Mouse (Mus musculus) gastrocnemius, adult 2 months (tissue): Measurements from ENCODE around the gene Axin2. TPM values are rescaled to one million over a fixed set of nuclear protein-coding genes. Genes with fewer than 3 reads are reported as not detected.

Source experiments
- DNase-seq: peaks from one replicate; pipeline ENCODE4 v3.0.0; 2022
- H3K27ac ChIP-seq: fragments of 200-600 bp; 2 replicates; pipeline ENCODE4 v1.8.1; 2022; ENCODE audit warnings: mild to moderate bottlenecking
- H3K4me3 ChIP-seq: fragments of 200-600 bp; 2 replicates; pipeline ENCODE4 v1.8.1; 2022; ENCODE audit warnings: mild to moderate bottlenecking, moderate library complexity
- CTCF ChIP-seq: fragments of 200-600 bp; IDR thresholded peaks from 2 replicates; pipeline ENCODE4 v1.8.1; 2022; ENCODE audit warnings: antibody characterized with exemption, mild to moderate bottlenecking, moderate library complexity
- intact Hi-C: fragments of 180-260 bp; cut with DNase I; formaldehyde crosslinking; loops from one replicate; pipeline ENCODE4 v1.15.1; 2025
- total RNA-seq, 2 experiments: library from RNA; stranded (reverse); gene quantifications; 2 replicates each; pipeline ENCODE4 v1.2.3; 2021

Gene Axin2
- total RNA-seq, 2 experiments from 2014 or later = 8.5 to 9.3 TPM

DNA sequence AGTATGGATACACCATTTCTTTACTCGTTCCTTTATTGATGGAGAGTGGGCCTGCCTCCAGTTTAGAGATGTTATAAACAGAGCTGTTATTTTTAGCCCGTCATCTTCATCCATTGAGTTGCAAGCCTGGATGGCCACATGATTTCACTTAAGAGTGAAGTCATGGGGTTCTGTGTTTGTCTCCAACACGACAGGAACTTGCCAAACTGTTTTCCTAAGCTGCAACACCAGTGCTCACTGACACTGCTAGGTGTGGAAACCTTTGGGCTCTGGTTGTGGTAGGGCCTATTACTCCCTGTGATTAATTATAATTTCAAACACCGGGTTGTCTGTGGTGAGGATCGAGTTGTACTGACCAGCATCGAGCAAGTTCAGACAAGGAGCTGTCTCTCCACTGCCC, 45.6 kb downstream of the Axin2 start:
- intact Hi-C loops = no loop called here
- DNase-seq = no peak
- TF ChIP-seq CTCF = no peak
- H3K4me3 ChIP-seq = no peak overlapping the region
- H3K27ac ChIP-seq = no peak overlapping the region

GRCm38 (mm10) chr11:108973459-108973858, 53.3 kb downstream of the Axin2 start:
- no peak for DNase-seq
- Histone ChIP-seq H3K27ac (no peak overlapping the region), H3K4me3 (no peak overlapping the region)
- no peak for TF ChIP-seq CTCF
- intact Hi-C loops = no loop called here

DNA sequence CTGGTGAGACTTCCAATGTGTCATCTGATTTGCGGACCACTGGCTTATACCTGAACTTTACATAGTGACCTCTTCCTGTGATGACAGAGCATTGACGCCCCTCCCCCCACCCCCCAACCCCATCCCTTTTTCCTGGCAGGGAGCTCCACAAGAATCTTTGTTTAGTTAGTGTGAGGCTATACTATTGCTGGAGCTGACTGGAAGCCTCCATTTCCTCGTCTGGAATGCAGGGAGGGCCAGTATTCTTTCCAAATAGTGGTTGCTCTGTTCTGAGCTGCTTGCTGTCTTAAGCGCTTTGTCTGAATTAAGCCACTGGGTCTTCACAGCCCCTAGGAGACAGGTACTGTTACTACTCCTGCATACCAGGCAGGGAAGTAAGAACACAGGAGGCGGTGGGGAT, 53.7 kb downstream of the Axin2 start:
- no peak for TF ChIP-seq CTCF
- H3K4me3 ChIP-seq = no peak overlapping the region
- DNase-seq = no peak
- intact Hi-C loops = no loop called here
- no peak overlapping the region for H3K27ac ChIP-seq

- no peak for TF ChIP-seq CTCF
- intact Hi-C loops = no loop called here
Measured at GRCm38 (mm10) chr11:108975583-108975982, 55.4 kb downstream of the Axin2 start.

GRCm38 (mm10) chr11:108980530-108980929, 60.4 kb downstream of the Axin2 start:
- intact Hi-C loops = no loop called here
- Histone ChIP-seq H3K27ac (no peak overlapping the region), H3K4me3 (no peak overlapping the region)
- no peak for DNase-seq
- TF ChIP-seq CTCF = no peak

More at GRCm38 (mm10) chr11:108975583-108975982, 55.4 kb downstream of the Axin2 start:
- Histone ChIP-seq H3K27ac (no peak overlapping the region), H3K4me3 (no peak overlapping the region)
- DNase-seq = no peak

DNA sequence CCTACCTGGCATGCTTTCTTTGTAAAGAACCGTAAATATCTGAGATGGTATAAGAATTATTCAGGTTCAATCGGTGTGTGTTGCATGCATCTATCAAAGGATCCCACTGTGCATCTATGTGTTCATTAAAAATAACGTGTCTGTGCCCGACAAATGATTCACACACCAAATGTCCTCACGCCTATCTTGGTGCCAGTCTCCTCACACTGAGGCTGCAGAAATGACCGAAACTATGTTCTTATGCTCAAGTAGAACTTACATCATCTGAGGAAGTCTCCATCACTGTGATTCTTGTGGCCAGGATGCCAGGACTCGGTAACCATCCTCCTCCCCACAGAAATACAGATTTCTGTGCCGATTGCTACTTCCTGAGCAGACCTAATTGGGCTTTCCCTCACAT, 60.9 kb downstream of the Axin2 start:
- DNase-seq = no peak
- Histone ChIP-seq H3K4me3 (no peak overlapping the region), H3K27ac (no peak overlapping the region)
- no peak for TF ChIP-seq CTCF
- intact Hi-C loops = no loop called here

DNA sequence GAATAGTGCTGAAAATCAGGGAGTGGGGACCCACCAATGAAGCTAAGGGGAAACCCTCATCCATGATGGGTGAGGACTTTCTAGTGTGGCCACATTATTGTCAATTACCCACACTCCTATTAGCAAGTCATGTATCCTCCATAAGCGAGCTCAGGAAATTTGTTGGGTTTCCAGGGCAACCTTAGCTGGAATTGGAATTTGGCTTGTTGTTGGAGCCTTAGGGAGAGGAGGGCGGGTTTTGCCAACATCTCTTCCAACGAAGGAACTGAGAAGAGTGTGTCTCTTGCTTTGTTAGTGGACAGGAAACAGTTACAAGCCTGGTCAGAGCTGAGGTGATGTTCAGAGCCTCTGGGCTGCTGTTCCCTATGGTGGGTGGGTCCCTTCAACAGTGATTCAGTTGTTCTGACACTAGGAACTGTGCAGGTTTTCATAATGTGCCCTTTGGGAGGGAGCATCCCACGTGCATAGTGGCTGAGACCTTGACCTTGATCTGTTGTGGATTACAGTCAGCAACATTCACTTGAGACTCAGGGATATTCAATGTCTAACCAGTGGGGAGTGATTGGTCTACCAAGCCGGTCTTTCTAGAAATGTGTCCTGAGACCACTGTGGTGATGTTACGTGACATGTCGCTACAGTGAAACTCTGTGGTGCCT, 63.4 kb downstream of the Axin2 start:
- no peak overlapping the region for H3K27ac ChIP-seq
- intact Hi-C loops = no loop called here
- TF ChIP-seq CTCF = no peak
- H3K4me3 ChIP-seq = no peak overlapping the region
- DNase-seq = no peak

DNA sequence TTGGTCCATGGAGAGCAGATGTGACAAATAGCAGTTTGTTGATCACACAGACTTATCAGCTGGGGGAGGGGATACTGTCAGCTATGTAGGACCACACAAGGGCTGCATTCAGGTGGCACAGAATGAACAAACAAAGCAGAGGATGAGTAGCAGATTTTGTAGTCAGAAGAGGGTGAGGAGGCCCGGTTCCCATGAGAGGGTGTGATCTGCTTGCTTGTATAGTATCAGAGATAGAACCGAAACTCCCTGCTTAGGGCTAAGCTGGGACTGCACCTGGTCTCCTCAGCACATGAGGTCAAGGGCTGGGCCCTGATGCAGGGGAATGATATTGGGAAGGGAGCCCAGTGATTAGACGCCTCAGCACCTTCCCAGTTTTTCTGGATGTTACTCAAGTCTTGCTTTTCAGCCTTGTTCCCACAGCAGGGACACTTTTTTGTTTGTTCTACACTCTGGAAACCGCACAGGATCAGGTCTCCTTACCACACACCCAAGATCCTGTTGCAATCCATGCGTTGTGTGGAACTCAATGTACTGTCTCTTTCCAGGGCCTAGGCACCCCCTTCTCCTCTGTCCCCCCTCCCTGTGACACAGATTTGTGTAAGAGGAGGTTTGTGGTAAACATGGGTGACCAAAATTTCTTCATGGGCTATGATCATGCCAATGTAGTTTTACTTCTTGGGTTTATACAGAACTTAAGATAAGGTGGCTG, 64.7 kb downstream of the Axin2 start:
- TF ChIP-seq CTCF = no peak
- H3K27ac ChIP-seq = no peak overlapping the region
- no peak for DNase-seq
- no peak overlapping the region for H3K4me3 ChIP-seq
- intact Hi-C loops = no loop called here

DNA sequence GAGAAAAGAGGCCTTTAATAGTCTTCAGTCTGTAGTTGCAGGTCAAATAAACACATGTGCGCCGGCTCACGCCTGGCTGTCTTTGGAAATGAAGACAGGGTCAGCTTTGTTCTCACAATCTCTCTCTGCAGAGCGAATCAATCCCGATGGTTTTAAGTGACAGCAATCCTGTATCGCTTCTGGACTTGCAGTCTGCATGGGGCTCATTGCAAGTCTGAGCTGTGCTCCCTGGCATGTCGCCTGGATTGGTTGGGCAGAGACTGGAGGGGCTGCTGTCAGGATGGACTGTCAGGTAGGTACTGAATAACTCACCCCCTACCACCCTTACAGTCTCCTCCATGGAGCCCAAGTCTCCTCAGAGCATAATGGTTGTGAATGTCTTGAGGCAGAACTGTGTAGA, 65.7 kb downstream of the Axin2 start:
- intact Hi-C loops = no loop called here
- Histone ChIP-seq H3K4me3 (no peak overlapping the region), H3K27ac (no peak overlapping the region)
- DNase-seq = no peak
- TF ChIP-seq CTCF = no peak

GRCm38 (mm10) chr11:108987226-108987625, 67.1 kb downstream of the Axin2 start:
- intact Hi-C loops = no loop called here
- DNase-seq = no peak
- Histone ChIP-seq H3K4me3 (no peak overlapping the region), H3K27ac (no peak overlapping the region)
- TF ChIP-seq CTCF = no peak

- H3K27ac ChIP-seq = no peak overlapping the region
- intact Hi-C loops = no loop called here
- no peak overlapping the region for H3K4me3 ChIP-seq
- TF ChIP-seq CTCF = no peak
- DNase-seq = no peak
Measured at GRCm38 (mm10) chr11:108987705-108988104, 67.6 kb downstream of the Axin2 start.

GRCm38 (mm10) chr11:108988258-108988657, 68.1 kb downstream of the Axin2 start:
- TF ChIP-seq CTCF = no peak
- no peak for DNase-seq
- Histone ChIP-seq H3K27ac (no peak overlapping the region), H3K4me3 (no peak overlapping the region)
- intact Hi-C loops = no loop called here

- no peak for TF ChIP-seq CTCF
- Histone ChIP-seq H3K4me3 (no peak overlapping the region), H3K27ac (peak overlapping the region; percentile 72)
- intact Hi-C loops = loop anchor here (5.0 kb wide), 1 partner anchor 63 kb away; no protein-coding TSS in a partner anchor
- DNase-seq = peak; percentile 82
Measured at GRCm38 (mm10) chr11:108989940-108990339, 69.8 kb downstream of the Axin2 start.

DNA sequence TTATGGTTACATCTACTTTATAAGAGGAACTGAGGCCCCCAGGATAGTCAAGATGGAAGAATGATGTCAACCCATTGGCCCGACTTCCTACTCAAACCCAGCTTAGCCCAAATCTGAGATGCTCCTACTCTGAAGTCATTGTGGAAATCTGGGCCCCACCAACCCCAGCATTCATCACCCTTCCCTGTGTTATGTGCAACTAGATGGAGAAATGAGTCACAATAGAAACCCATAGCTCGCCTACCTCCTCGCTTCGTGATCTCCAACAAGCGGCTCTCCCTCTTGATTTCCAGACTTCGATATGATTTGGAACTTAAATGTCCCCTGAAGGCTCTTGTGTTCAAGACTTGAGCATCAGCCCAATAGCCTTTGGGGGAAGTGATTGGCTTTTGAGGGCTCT, 73.3 kb downstream of the Axin2 start:
- no peak overlapping the region for H3K4me3 ChIP-seq
- intact Hi-C loops = loop anchor here (5.0 kb wide), 1 partner anchor 66 kb away; no protein-coding TSS in a partner anchor
- no peak for TF ChIP-seq CTCF

More for the DNA sequence above, 73.3 kb downstream of the Axin2 start:
- no peak for DNase-seq
- no peak overlapping the region for H3K27ac ChIP-seq
